Mouse (Mus musculus) intestine, embryonic 14.5 days (tissue): Measurements from ENCODE around the gene Ddx59. TPM values are rescaled to one million over a fixed set of nuclear protein-coding genes. Genes with fewer than 3 reads are reported as not detected.
A peak's percentile ranks its signal among the peaks of the same experiment; 100 is the strongest.

Source experiments
- ATAC-seq: fragments of 200-750 bp; cut with Nextera tagmentation; replicated peaks from 2 replicates; pipeline ENCODE4 v1.8.0; 2017; ENCODE audit warnings: low read depth, moderate number of reproducible peaks, moderate TSS enrichment, moderate library complexity; ENCODE audit not compliant: low FRiP score, low TSS enrichment
- DNase-seq: peaks from one replicate; pipeline ENCODE4 v3.0.0-alpha.2; 2018; ENCODE audit warnings: low spot score
- H3K27ac ChIP-seq: fragments of 300-500 bp; sonication (generic); 2 replicates; pipeline ENCODE4 v1.5.1; 2014; ENCODE audit warnings: low read depth, mild to moderate bottlenecking, control low read depth
- H3K27me3 ChIP-seq: fragments of 300-500 bp; sonication (generic); replicated peaks from 2 replicates; pipeline ENCODE4 v1.6.1; 2014; ENCODE audit warnings: low read length, control low read depth; ENCODE audit not compliant: control insufficient read depth, insufficient read depth
- H3K36me3 ChIP-seq: fragments of 300-500 bp; sonication (generic); 2 replicates; pipeline ENCODE4 v1.6.1; 2014; ENCODE audit warnings: low read length, control low read depth; ENCODE audit not compliant: control insufficient read depth, insufficient read depth
- H3K4me1 ChIP-seq: fragments of 300-500 bp; sonication (generic); replicated peaks from 2 replicates; pipeline ENCODE4 v1.6.1; 2014; ENCODE audit warnings: low read length, control low read depth, mixed read lengths; ENCODE audit not compliant: control insufficient read depth, insufficient read depth
- H3K4me2 ChIP-seq: fragments of 300-500 bp; sonication (generic); 2 replicates; pipeline ENCODE4 v1.6.1; 2014; ENCODE audit warnings: low read length
- H3K4me3 ChIP-seq: fragments of 300-500 bp; sonication (generic); 2 replicates; pipeline ENCODE4 v1.5.1; 2014; ENCODE audit warnings: low read depth, low read length, control low read depth, mixed read lengths
- H3K9ac ChIP-seq: fragments of 300-500 bp; sonication (generic); 2 replicates; pipeline ENCODE4 v1.6.1; 2014; ENCODE audit warnings: mild to moderate bottlenecking, low read length
- H3K9me3 ChIP-seq: fragments of 300-500 bp; sonication (generic); 2 replicates; pipeline ENCODE4 v1.6.1; 2016; ENCODE audit warnings: low read length, control low read depth; ENCODE audit not compliant: control insufficient read depth
- WGBS: fragments of 180-500 bp; shearing (Covaris S2); extraction: QIAGEN DNeasy Blood & Tissue Kit; methylation state at CpG from one replicate; pipeline ENCODE4 v1.1.7; 2014; 5-methylcytosine and 5-hydroxymethylcytosine counted together
- polyA plus RNA-seq: library from polyadenylated mRNA; unstranded; fragments of >200 nt; fragmentation: Nextera tagmentation; extraction: Ambion mirVana; gene quantifications from 2 replicates; pipeline ENCODE4 v1.2.1, GENCODE M21; 2014

The Ddx59 gene
- 12.9 and 14.9 TPM in 2 replicates for polyA plus RNA-seq

- H3K9me3 ChIP-seq, result no peaks in the 10 kb centered on the region
- H3K4me1 ChIP-seq, result peaks cover 3% of the 10 kb centered on the region; the same call in 1 of the 2 replicates
- peak within 1 kb of the TSS; percentile 90 for H3K9ac ChIP-seq
- H3K36me3 ChIP-seq, result 0 out of 2 replicates have a peak, but pooled peaks cover 15% of the 10 kb centered on the region
- ATAC-seq (peak; percentile 99), DNase-seq (peak; percentile 99)
- peak within 1 kb of the TSS; percentile 70 for H3K4me3 ChIP-seq
- H3K27me3 ChIP-seq, result no peaks in the 10 kb centered on the region
- 3% methylated on average over 76 of the region's 78 CpGs for WGBS
- peak within 1 kb of the TSS; percentile 99 for H3K27ac ChIP-seq
- peak within 1 kb of the TSS; percentile 67 for H3K4me2 ChIP-seq
Measured at GRCm38 (mm10) chr1:136414798-136415755, at the start of gene Ddx59. Gene Ddx59, plus strand, starts transcription at chr1:136415271.

DNA sequence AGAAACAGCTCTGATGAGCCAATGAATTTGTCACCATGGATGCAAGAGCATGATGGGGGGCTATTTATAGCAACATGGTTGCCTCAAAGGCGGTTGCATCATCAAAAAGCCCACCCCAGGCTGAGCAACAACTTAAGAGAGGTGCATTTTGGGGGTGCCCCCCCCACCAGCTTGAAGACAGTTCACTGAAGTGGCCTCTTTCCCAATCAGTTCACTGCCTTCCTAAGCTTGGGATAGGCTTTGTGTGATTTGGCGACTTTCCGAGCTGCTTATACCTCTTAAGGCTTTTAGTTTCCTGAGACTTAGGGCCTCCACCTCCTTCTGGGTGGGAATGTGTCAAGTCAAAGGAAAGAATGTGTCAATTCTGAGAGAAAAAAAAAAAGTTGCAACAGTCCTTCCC is 49.1 kb upstream of the Ddx59 start:
- Histone ChIP-seq H3K4me2 (no peak overlapping the region), H3K9me3 (no peaks in the 10 kb centered on the region), H3K9ac (no peak overlapping the region), H3K4me3 (no peak overlapping the region), H3K27ac (no peak overlapping the region), H3K27me3 (0 out of 2 replicates have a peak, but pooled peaks cover 7% of the 10 kb centered on the region), H3K36me3 (no peaks in the 10 kb centered on the region), H3K4me1 (no peaks in the 10 kb centered on the region)
- no peak for DNase-seq
- WGBS, result 88% methylated on average over 3 of the region's 3 CpGs
- no peak for ATAC-seq

GRCm38 (mm10) chr1:136379261-136379660 is 35.8 kb upstream of the Ddx59 start:
- ATAC-seq, result no peak
- H3K27ac ChIP-seq, result no peak overlapping the region
- no peak overlapping the region for H3K4me2 ChIP-seq
- H3K4me1 ChIP-seq, result no peaks in the 10 kb centered on the region; the same call in 1 of the 2 replicates
- DNase-seq, result no peak
- H3K27me3 ChIP-seq, result no peaks in the 10 kb centered on the region
- H3K9me3 ChIP-seq, result no peaks in the 10 kb centered on the region
- H3K9ac ChIP-seq, result no peak overlapping the region
- 87% methylated on average over 7 of the region's 7 CpGs for WGBS
- H3K4me3 ChIP-seq, result no peak overlapping the region
- no peaks in the 10 kb centered on the region for H3K36me3 ChIP-seq

- Histone ChIP-seq H3K4me3 (no peak overlapping the region), H3K9me3 (no peaks in the 10 kb centered on the region), H3K9ac (no peak overlapping the region), H3K4me2 (no peak overlapping the region), H3K27ac (no peak overlapping the region), H3K4me1 (no peaks in the 10 kb centered on the region; the same call in 1 of the 2 replicates), H3K36me3 (no peaks in the 10 kb centered on the region), H3K27me3 (no peaks in the 10 kb centered on the region)
- 83% methylated on average over 4 of the region's 4 CpGs for WGBS
- ATAC-seq, result no peak
- no peak for DNase-seq
Measured at GRCm38 (mm10) chr1:136380161-136380560, 34.9 kb upstream of the Ddx59 start.

DNA sequence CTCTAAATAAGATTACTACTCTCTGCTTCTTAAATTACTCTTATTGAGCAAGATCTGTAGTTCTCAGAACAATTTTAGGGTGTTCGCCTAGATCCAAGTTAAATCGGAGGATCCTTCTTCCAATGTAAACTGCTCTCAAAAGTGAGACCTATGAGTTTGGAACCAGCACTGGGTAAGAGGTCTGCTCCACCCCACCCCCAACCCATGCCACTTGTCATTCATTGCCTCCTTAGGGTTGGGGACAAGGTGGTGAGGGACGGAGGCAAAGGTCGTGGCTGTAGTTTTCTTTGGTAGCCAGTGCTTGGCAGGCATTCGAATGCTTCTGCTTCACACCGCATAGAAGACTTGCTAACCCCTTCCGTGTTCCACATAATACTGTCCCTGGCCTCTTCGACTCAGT is 34.5 kb upstream of the Ddx59 start:
- H3K9me3 ChIP-seq, result no peaks in the 10 kb centered on the region
- H3K36me3 ChIP-seq, result no peaks in the 10 kb centered on the region
- H3K27ac ChIP-seq, result no peak overlapping the region
- H3K4me1 ChIP-seq, result no peaks in the 10 kb centered on the region; the same call in 1 of the 2 replicates
- WGBS, result 86% methylated on average over 8 of the region's 8 CpGs
- ATAC-seq (no peak), DNase-seq (no peak)
- no peak overlapping the region for H3K4me2 ChIP-seq
- no peaks in the 10 kb centered on the region for H3K27me3 ChIP-seq
- H3K4me3 ChIP-seq, result no peak overlapping the region
- H3K9ac ChIP-seq, result no peak overlapping the region

- Histone ChIP-seq H3K9me3 (no peaks in the 10 kb centered on the region), H3K4me3 (no peak overlapping the region), H3K27ac (no peak overlapping the region), H3K27me3 (no peaks in the 10 kb centered on the region), H3K36me3 (no peaks in the 10 kb centered on the region), H3K4me1 (no peaks in the 10 kb centered on the region; the same call in 1 of the 2 replicates), H3K9ac (no peak overlapping the region), H3K4me2 (no peak overlapping the region)
- DNase-seq, result no peak
- WGBS, result 68% methylated on average over 6 of the region's 6 CpGs
- no peak for ATAC-seq
Measured at GRCm38 (mm10) chr1:136381169-136381568, 33.9 kb upstream of the Ddx59 start.

- Histone ChIP-seq H3K9ac (no peak overlapping the region), H3K36me3 (no peaks in the 10 kb centered on the region), H3K4me1 (no peaks in the 10 kb centered on the region; the same call in 1 of the 2 replicates), H3K27ac (no peak overlapping the region), H3K4me3 (no peak overlapping the region), H3K9me3 (no peaks in the 10 kb centered on the region), H3K4me2 (no peak overlapping the region), H3K27me3 (no peaks in the 10 kb centered on the region)
- WGBS, result 79% methylated on average over 5 of the region's 5 CpGs
- no peak for ATAC-seq
- DNase-seq, result no peak
Measured at GRCm38 (mm10) chr1:136381583-136381982, 33.5 kb upstream of the Ddx59 start.

GRCm38 (mm10) chr1:136386914-136387313 is 28.2 kb upstream of the Ddx59 start:
- DNase-seq, result no peak
- H3K4me3 ChIP-seq, result no peak overlapping the region
- H3K36me3 ChIP-seq, result no peaks in the 10 kb centered on the region
- H3K9me3 ChIP-seq, result no peaks in the 10 kb centered on the region
- H3K4me2 ChIP-seq, result no peak overlapping the region
- no peaks in the 10 kb centered on the region for H3K4me1 ChIP-seq
- no peaks in the 10 kb centered on the region for H3K27me3 ChIP-seq
- H3K9ac ChIP-seq, result no peak overlapping the region
- H3K27ac ChIP-seq, result no peak overlapping the region
- 32% methylated on average over 5 of the region's 6 CpGs for WGBS
- ATAC-seq, result no peak
